Mouse (Mus musculus) stomach, embryonic 15.5 days (tissue): ENCODE data around the gene Tbc1d22b. TPM values are rescaled to one million over a fixed set of nuclear protein-coding genes. Genes with fewer than 3 reads are reported as not detected.
"Not testable (repeated sequence)": the region's sequence is repeated elsewhere in the genome, so short reads cannot be mapped to it uniquely, and the experiment has no call there.

Source experiments
- ATAC-seq: fragments of 200-750 bp; cut with Nextera tagmentation; 2 replicates; pipeline ENCODE4 v1.8.0; 2017; ENCODE audit warnings: low read depth, moderate number of reproducible peaks, moderate TSS enrichment; ENCODE audit not compliant: insufficient read depth, low FRiP score
- H3K27ac ChIP-seq: fragments of 300-500 bp; sonication (generic); 2 replicates; pipeline ENCODE4 v1.5.1; 2015; ENCODE audit warnings: mild to moderate bottlenecking, inconsistent platforms
- H3K27me3 ChIP-seq: fragments of 300-500 bp; sonication (generic); replicated peaks from 2 replicates; pipeline ENCODE4 v1.6.1; 2015; ENCODE audit warnings: inconsistent platforms
- H3K36me3 ChIP-seq: fragments of 300-500 bp; sonication (generic); 2 replicates; pipeline ENCODE4 v1.6.1; 2015; ENCODE audit warnings: inconsistent platforms
- H3K4me1 ChIP-seq: fragments of 300-500 bp; sonication (generic); 2 replicates; pipeline ENCODE4 v1.6.1; 2015; ENCODE audit warnings: inconsistent platforms
- H3K4me2 ChIP-seq: fragments of 300-500 bp; sonication (generic); 2 replicates; pipeline ENCODE4 v1.6.1; 2015; ENCODE audit warnings: mild to moderate bottlenecking, inconsistent platforms
- H3K4me3 ChIP-seq: fragments of 300-500 bp; sonication (generic); replicated peaks from 2 replicates; pipeline ENCODE4 v1.5.1; 2015; ENCODE audit warnings: inconsistent platforms
- H3K9ac ChIP-seq: fragments of 300-500 bp; sonication (generic); 2 replicates; pipeline ENCODE4 v1.6.1; 2015; ENCODE audit warnings: inconsistent platforms
- H3K9me3 ChIP-seq: fragments of 300-500 bp; sonication (generic); 2 replicates; pipeline ENCODE4 v1.6.1; 2016; ENCODE audit warnings: inconsistent platforms
- WGBS: fragments of 180-500 bp; shearing (Covaris S2); methylation state at CpG from one replicate; pipeline ENCODE4 v1.1.7; 2015; 5-methylcytosine and 5-hydroxymethylcytosine counted together
- polyA plus RNA-seq: library from polyadenylated mRNA; unstranded; fragments of >200 nt; fragmentation: Nextera tagmentation; extraction: Ambion mirVana; gene quantifications from 2 replicates; pipeline ENCODE4 v1.2.1, GENCODE M21; 2015

The Tbc1d22b gene
- polyA plus RNA-seq, 1 experiment from 2014 or later = 12.2 TPM

GRCm38 (mm10) chr17:29601391-29601790 lies 51.8 kb downstream of the Tbc1d22b start:
- no peak for ATAC-seq
- 55% methylated on average over 4 of the region's 4 CpGs for WGBS

GRCm38 (mm10) chr17:29603283-29603682 lies 53.7 kb downstream of the Tbc1d22b start:
- Histone ChIP-seq H3K36me3 (peaks cover 22% of the 10 kb centered on the region), H3K9me3 (no peaks in the 10 kb centered on the region)

More at GRCm38 (mm10) chr17:29601391-29601790, 51.8 kb downstream of the Tbc1d22b start:
- no peaks in the 10 kb centered on the region for H3K4me1 ChIP-seq
- H3K4me2 ChIP-seq = no peak overlapping the region
- no peaks in the 10 kb centered on the region for H3K9me3 ChIP-seq
- H3K27me3 ChIP-seq = no peaks in the 10 kb centered on the region
- no peak overlapping the region for H3K27ac ChIP-seq
- peaks cover 22% of the 10 kb centered on the region for H3K36me3 ChIP-seq
- no peak overlapping the region for H3K9ac ChIP-seq
- H3K4me3 ChIP-seq = no peak overlapping the region

GRCm38 (mm10) chr17:29613453-29613852 lies 63.9 kb downstream of the Tbc1d22b start:
- not testable (repeated sequence) for ATAC-seq, H3K9ac ChIP-seq, H3K4me3 ChIP-seq, H3K27me3 ChIP-seq, H3K36me3 ChIP-seq, H3K4me2 ChIP-seq, H3K9me3 ChIP-seq, H3K27ac ChIP-seq
- H3K4me1 ChIP-seq = peaks cover 24% of the 10 kb centered on the region
- WGBS = 86% methylated on average over 5 of the region's 5 CpGs

More at GRCm38 (mm10) chr17:29603283-29603682, 53.7 kb downstream of the Tbc1d22b start:
- Histone ChIP-seq H3K27me3 (no peaks in the 10 kb centered on the region), H3K4me1 (no peaks in the 10 kb centered on the region), H3K9ac (no peak overlapping the region), H3K4me2 (no peak overlapping the region), H3K4me3 (no peak overlapping the region), H3K27ac (no peak overlapping the region)
- 17% methylated on average over 6 of the region's 6 CpGs for WGBS
- ATAC-seq = no peak

- peak within 1 kb of the TSS; percentile 99 for H3K9ac ChIP-seq
- H3K4me3 ChIP-seq = peak within 1 kb of the TSS; percentile 94
- peak within 1 kb of the TSS; percentile 77 for H3K4me2 ChIP-seq
- no peaks in the 10 kb centered on the region for H3K27me3 ChIP-seq
- H3K36me3 ChIP-seq = no peaks in the 10 kb centered on the region
- no peaks in the 10 kb centered on the region for H3K9me3 ChIP-seq
- peak; percentile 94 for ATAC-seq
- WGBS = 1% methylated on average over 52 of the region's 52 CpGs
- H3K4me1 ChIP-seq = peaks cover 24% of the 10 kb centered on the region
- peak within 1 kb of the TSS; percentile 97 for H3K27ac ChIP-seq
Measured at GRCm38 (mm10) chr17:29614115-29615023, 64.8 kb downstream of the Tbc1d22b start, which contains the start of the genes Rnf8 and Gm28043. Gene Rnf8 (plus strand): TSS chr17:29614790. Gene Gm28043 (plus strand): TSS chr17:29614876.

GRCm38 (mm10) chr17:29615024-29615551 lies 65.5 kb downstream of the Tbc1d22b start:
- 0% methylated on average over 42 of the region's 43 CpGs for WGBS
- Histone ChIP-seq H3K4me3 (peak overlapping the region; percentile 94), H3K4me2 (peak overlapping the region; percentile 77), H3K4me1 (peaks cover 24% of the 10 kb centered on the region), H3K27ac (peak overlapping the region; percentile 97), H3K36me3 (0 out of 2 replicates have a peak, but pooled peaks cover 5% of the 10 kb centered on the region), H3K9me3 (no peaks in the 10 kb centered on the region), H3K27me3 (no peaks in the 10 kb centered on the region), H3K9ac (peak overlapping the region; percentile 99)
- peak; percentile 41 for ATAC-seq

GRCm38 (mm10) chr17:29615616-29616015 lies 66.0 kb downstream of the Tbc1d22b start:
- Histone ChIP-seq H3K9me3 (no peaks in the 10 kb centered on the region), H3K4me3 (peak overlapping the region; percentile 94), H3K4me2 (peak overlapping the region; percentile 77), H3K27ac (peak overlapping the region; percentile 97), H3K36me3 (0 out of 2 replicates have a peak, but pooled peaks cover 5% of the 10 kb centered on the region), H3K4me1 (peaks cover 24% of the 10 kb centered on the region), H3K9ac (peak overlapping the region; percentile 99; the same call in 1 of the 2 replicates), H3K27me3 (no peaks in the 10 kb centered on the region)
- no peak for ATAC-seq
- 10% methylated on average over 4 of the region's 4 CpGs for WGBS

- no peaks in the 10 kb centered on the region for H3K27me3 ChIP-seq
- no peak overlapping the region for H3K4me3 ChIP-seq
- no peak overlapping the region for H3K27ac ChIP-seq
- no peaks in the 10 kb centered on the region for H3K9me3 ChIP-seq
- no peak overlapping the region for H3K4me2 ChIP-seq
- peaks cover 18% of the 10 kb centered on the region for H3K4me1 ChIP-seq
- H3K9ac ChIP-seq = no peak overlapping the region
- H3K36me3 ChIP-seq = peaks cover 26% of the 10 kb centered on the region
- WGBS = 80% methylated on average over 3 of the region's 3 CpGs
- no peak for ATAC-seq
Measured at GRCm38 (mm10) chr17:29619231-29619630, 69.6 kb downstream of the Tbc1d22b start.

GRCm38 (mm10) chr17:29623488-29623887 lies 73.9 kb downstream of the Tbc1d22b start:
- Histone ChIP-seq H3K4me3 (no peak overlapping the region), H3K9ac (no peak overlapping the region), H3K27ac (no peak overlapping the region), H3K4me2 (no peak overlapping the region), H3K36me3 (peaks cover 55% of the 10 kb centered on the region), H3K27me3 (no peaks in the 10 kb centered on the region), H3K4me1 (no peaks in the 10 kb centered on the region), H3K9me3 (no peaks in the 10 kb centered on the region)
- ATAC-seq = no peak
- WGBS = 91% methylated on average over 8 of the region's 8 CpGs

- Histone ChIP-seq H3K4me1 (no peaks in the 10 kb centered on the region), H3K4me2 (no peak overlapping the region), H3K27ac (no peak overlapping the region), H3K9me3 (no peaks in the 10 kb centered on the region), H3K36me3 (peaks cover 77% of the 10 kb centered on the region), H3K27me3 (no peaks in the 10 kb centered on the region), H3K4me3 (no peak overlapping the region), H3K9ac (no peak overlapping the region)
- WGBS = 89% methylated on average over 9 of the region's 9 CpGs
- ATAC-seq = no peak
Measured at GRCm38 (mm10) chr17:29627285-29627684, 77.7 kb downstream of the Tbc1d22b start.

- no peak overlapping the region for H3K4me3 ChIP-seq
- H3K27me3 ChIP-seq = no peaks in the 10 kb centered on the region
- no peaks in the 10 kb centered on the region for H3K4me1 ChIP-seq
- ATAC-seq = no peak
- H3K27ac ChIP-seq = no peak overlapping the region
- peaks cover 68% of the 10 kb centered on the region for H3K36me3 ChIP-seq
- H3K4me2 ChIP-seq = no peak overlapping the region
- H3K9me3 ChIP-seq = no peaks in the 10 kb centered on the region
- WGBS = 89% methylated on average over 5 of the region's 5 CpGs
- H3K9ac ChIP-seq = no peak overlapping the region
Measured at GRCm38 (mm10) chr17:29628946-29629345, 79.4 kb downstream of the Tbc1d22b start.

- Histone ChIP-seq H3K27me3 (no peaks in the 10 kb centered on the region), H3K9ac (no peak overlapping the region), H3K4me3 (no peak overlapping the region), H3K9me3 (no peaks in the 10 kb centered on the region), H3K36me3 (peaks cover 68% of the 10 kb centered on the region), H3K27ac (no peak overlapping the region), H3K4me1 (no peaks in the 10 kb centered on the region), H3K4me2 (no peak overlapping the region)
- 74% methylated on average over 5 of the region's 5 CpGs for WGBS
- no peak; the same call in 1 of the 2 replicates for ATAC-seq
Measured at GRCm38 (mm10) chr17:29629620-29630019, 80.0 kb downstream of the Tbc1d22b start.

GRCm38 (mm10) chr17:29632312-29632711 lies 82.7 kb downstream of the Tbc1d22b start:
- no peak overlapping the region for H3K4me2 ChIP-seq
- H3K9ac ChIP-seq = no peak overlapping the region
- H3K27me3 ChIP-seq = no peaks in the 10 kb centered on the region
- H3K36me3 ChIP-seq = peaks cover 68% of the 10 kb centered on the region
- no peak overlapping the region for H3K4me3 ChIP-seq
- H3K4me1 ChIP-seq = no peaks in the 10 kb centered on the region
- no peak for ATAC-seq
- WGBS = 91% methylated on average over 11 of the region's 11 CpGs
- no peaks in the 10 kb centered on the region for H3K9me3 ChIP-seq
- H3K27ac ChIP-seq = no peak overlapping the region
